Mouse (Mus musculus) c-Kit-positive CD71-negative TER-119-negative erythroid progenitor cells, embryonic 14.5 days (primary cell): ENCODE measurements around the gene Oprm1.
"Not testable (repeated sequence)": the region's sequence is repeated elsewhere in the genome, so short reads cannot be mapped to it uniquely, and the experiment has no call there.

ENCODE experiments used
- DNase-seq: peaks from one replicate; pipeline ENCODE4 v3.0.0-alpha.2; 2013; ENCODE audit warnings: low read depth

The Oprm1 gene

DNA sequence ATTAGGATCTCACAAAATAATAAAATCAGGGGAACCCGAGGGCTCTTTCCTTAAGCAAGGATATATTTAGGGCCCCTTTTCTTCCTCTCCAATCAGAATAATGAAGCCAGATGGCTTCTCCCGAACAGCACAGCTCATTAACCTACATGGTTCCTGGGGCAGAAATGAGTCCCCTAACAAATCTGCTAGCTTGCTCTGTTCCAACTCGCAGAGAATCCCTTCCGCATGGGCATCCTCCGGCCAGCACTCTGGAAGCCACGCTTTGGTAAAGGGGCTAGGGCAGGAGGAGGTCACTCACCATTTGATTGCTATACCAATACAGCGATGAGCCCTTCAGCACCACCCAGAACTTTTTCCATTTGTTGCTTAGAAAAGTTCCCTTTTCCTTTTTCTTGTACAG, 220.9 kb downstream of the Oprm1 start:
- DNase-seq = no peak

DNA sequence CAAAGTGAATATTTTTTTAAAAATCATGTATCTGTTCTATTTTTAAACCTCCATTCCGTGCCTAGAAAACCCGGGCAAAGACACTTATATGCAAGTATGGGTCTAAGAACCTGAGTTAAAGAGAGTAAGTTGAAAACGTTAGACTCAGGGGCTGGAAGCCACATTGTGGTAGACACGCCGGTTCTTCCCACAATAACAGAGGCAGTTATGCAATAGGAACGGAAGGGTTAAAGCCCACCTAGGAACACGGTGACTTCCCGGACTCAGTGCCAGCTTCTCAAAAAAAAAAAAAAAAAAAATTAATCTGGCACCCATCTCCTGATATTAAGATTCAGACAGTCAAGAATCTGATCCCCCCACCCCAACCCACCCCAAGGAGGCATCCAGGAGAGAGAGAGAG, 221.5 kb downstream of the Oprm1 start:
- no peak for DNase-seq

DNA sequence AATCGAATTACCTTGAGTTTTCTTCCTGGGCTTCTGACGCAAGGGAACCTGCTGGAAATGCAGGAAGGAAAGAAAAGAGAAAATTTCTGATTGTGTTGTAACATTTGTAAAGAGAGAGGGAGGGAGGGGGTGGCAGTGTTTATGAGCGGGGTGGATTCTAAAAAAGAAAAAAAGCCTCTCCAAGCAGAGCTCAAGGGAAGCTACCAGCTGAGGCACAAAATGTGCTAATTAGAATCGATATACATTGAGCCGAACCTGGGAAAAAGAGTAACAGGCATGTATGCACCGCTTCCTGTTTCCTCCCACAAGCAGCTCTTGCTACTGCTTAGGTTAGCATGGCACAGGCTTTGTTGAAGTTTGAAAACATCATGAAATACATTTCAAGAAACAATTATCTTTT, 221.9 kb downstream of the Oprm1 start:
- no peak for DNase-seq

DNA sequence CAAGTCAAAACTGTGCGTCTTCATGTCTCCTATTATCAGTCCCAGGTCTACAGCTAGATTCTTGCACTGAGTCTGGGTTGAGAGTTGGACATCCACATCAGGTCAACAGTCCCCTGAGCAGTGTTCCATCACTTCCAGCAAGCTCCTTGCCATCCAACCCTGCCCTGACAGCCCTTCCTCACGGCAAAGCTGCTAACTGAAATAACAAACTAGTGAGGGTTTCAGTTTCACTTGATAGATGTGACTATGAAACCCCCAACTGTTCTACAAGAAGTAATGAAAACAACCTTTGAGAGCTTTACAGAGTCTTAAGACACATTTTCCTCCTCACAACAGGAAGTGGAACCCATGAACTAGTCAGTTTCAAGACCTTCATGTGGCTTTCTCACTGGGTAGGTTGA, 224.4 kb downstream of the Oprm1 start:
- DNase-seq = peak; percentile 17

DNA sequence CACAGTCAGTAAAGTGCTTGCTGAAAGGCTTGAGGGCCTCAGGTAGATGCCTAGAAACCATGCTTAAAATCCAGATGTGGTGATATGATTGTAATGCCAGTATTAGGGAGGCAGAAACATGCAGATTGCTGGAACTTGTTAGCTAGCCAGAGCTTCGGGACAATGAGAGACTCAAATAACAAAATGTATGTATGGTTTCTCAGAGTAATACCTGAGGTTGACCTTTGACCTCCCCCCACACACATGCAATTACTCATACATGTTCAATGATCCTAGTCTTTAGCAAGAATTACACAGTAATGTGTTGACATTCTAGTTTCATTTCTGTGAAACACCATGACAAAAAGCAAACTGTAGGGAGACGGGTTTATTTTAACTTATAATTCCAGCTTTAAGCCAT, 225.1 kb downstream of the Oprm1 start:
- no peak for DNase-seq

DNA sequence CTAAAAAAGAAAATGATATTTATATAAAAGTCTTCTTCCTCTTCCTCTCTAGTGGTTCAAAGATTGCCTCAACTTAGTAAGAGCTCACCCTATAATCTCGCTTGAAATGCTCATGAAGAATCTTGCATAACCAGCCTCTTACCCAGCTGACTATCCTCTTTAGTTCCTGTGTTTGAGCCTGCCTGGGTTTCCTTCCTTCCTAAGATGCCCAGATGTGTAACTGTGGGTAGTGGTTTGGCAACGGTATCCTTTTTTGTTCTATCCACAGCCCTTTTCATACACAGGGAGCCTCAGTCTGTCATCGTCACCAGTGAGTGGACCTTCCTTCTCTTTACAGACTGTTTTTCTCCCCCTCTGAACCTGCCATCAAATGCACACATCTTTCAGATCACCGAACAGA, 227.9 kb downstream of the Oprm1 start:
- DNase-seq = no peak

DNA sequence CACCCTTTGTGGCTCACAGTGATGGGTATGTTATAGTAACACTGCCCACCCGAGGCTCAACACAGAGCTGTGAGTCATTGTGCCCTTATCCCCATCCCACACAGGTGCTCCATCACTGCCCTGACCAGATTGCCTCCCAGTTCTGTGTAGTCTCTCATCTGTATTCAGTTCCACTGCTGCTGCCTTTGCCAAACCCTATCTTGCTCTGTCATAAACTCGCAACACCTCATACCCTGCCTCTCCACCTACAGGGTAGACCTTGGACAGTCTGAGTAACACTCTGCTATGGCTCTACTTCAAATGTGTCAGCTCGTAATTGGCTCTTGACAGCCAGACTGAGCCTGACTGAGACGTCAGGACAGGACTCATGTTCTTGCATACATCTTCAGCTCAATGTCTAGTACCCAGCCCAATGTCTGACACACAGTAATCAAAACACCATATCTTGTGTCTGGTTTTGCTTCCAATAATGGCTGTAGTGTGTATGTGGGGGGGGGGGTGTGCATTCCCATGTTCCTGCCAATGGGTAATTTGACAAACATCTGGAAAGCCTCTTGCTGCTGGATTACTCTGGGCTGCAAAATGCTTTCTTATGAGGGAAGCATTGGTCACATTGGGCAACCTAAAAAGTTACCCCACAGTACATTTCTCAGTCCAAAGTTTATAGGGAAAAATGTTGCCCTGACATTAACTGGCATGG, 229.2 kb downstream of the Oprm1 start:
- no peak for DNase-seq

DNA sequence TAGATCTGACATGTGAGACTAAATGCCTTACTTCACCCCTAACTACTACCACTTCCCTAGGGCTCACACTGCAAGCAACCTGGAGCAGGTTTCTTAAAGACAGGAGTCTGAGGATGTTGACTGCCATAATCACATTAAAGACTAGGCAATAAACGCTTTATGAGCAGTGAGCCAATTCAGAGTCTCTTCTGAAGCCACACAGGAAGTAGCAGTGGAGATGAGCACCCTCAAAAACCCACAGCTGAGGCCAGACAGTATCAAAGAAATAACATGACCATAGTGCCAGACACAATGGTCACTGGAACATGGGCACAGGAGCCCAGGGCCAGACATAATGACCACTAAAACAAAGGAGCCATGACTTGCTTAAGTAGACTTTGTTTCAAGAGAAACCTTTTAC, 230.2 kb downstream of the Oprm1 start:
- DNase-seq = no peak

DNA sequence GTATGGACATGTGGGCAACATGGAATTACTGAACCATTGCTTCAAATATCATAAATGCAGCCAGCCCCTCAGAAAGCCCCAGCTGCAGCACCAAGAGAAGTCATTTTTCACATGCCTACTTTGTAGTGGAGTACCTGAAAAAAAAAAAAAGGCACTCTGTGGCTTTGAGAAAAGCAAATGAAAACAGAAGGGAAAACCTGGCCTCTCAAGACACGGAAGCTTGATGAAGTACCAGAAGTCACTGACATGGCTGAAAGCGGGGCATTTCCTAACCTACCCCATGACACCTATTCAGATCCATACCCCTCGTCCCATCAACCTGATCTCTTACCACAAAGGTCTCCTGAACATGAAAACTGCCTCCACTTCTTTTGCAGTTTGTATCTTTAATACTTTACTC, 238.6 kb downstream of the Oprm1 start:
- DNase-seq = no peak

DNA sequence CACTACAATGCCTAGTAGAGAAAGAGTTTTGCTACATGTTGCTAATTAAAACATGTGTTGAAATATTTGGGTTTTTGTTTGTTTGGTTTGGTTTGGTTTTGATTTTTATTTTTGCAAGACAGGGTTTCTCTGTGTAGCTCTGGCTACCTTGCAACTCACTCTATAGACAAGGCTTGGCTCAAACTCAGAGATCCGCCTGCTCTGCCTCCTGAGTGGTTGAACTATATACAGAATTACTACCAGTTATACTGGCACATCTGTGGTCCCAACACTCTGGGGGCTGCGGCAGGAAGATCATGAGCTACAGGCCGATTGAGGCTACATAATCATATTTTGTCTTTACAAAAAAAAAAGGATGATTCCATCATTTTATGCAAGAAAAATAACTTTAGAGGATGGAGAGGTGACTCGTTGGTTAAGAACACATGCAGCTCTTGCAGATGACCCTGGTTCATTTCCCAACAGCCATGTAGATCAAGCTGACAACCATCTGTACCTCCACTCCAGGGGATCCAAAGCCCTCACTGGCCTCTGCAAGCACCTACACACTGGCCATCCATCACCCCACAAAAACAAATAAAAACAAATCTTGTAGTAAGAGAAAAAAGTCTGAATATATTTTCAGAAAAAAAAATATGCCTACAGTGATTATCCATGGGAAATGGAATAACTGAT, 240.4 kb downstream of the Oprm1 start:
- DNase-seq = no peak

DNA sequence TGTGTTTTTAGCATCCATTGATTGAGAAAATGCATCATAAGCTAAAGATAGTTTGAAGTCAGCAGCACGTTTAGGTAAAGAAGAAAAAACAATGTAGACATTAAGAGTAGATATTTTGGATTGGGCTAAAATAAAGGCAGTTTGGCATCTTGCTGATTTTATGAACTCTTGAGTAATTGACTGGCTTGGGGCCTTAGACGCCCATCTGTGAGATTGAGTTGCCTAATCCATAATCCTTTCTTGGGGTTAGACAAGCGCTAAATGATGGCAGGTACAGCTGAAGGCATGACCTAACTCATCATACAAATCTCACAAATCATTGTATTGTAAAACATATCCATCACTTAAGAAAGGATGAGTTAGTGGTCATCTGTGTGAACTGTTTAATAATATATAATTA, 241.0 kb downstream of the Oprm1 start:
- DNase-seq = no peak

DNA sequence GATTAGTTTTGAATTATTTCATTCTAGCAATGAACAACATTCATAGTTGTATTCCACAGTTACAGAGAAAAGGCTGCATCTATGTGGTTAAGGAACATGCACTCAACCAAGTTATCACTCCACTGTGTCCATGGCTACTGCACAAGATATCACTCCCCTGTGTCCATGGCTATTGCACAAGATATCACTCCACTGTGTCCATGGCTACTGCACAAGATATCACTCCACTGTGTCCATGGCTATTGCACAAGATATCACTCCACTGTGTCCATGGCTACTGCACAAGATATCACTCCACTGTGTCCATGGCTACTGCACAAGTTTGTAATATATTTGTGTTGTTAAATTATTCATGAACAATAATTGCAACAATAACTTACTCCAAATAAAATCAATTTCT, 245.6 kb downstream of the Oprm1 start:
- not testable (repeated sequence) for DNase-seq

DNA sequence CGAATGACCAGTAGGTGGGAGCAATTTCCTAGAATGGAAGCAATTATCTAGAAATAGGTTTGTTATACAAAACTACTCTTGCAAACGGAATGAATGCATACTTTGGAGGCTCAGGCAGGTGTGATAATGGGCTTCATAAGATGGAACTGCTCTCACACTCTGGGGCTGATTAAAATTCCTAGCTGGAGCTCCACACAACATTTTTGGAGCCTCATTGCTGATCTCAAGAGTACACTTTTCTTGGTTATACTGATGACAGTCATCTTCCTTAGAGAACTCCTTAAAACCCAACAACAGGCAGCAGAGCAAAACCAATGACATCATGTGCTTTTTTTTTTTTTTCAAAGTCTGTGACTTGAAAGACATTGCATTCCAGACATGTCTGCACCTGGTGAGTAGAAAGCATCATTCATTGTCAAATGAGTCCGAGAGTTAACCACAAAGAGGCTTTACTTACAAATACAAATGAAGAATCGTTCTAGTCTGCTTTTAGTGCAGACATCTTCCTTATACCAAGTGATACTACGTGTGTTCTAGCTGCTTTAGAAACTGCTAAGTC, 246.8 kb downstream of the Oprm1 start:
- DNase-seq = no peak

DNA sequence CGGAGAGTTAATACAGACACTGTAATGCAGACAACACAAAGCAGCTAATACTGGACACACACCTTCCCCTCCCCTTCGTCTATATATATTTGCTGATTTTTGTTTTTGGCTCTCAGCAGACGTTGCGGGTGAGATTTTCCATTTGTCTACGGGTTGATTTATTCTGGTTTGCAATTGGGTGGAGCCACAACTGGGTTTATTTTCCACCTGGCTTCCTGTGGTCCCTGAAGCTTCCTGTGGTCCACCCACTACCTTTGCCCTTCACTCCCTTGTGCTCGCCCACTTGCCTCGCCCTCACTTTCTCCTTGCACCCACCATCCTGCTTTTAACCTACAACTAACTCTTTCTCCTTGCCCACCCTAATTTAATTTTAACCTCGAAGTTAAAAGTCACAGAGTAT, 252.2 kb downstream of the Oprm1 start:
- DNase-seq = no peak

DNA sequence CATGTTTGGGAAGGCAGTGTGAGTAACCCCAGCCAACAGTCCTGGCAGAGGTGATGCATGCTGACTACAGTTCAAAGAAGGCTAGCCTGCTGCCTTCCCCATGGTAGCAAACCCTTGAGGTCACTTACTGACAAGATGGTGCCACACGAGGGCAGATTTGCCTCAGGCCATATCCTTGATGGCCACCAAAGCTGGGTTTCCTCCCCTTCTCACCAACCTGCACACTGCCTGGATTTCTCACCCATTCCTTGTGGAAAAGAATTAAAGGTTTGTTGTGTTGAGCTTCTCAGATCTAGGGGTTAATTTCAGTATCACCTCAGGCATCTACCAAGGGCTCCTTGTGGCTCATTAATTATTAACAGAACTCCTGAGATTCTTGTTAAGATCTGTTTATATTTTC, 256.9 kb downstream of the Oprm1 start:
- DNase-seq = no peak

DNA sequence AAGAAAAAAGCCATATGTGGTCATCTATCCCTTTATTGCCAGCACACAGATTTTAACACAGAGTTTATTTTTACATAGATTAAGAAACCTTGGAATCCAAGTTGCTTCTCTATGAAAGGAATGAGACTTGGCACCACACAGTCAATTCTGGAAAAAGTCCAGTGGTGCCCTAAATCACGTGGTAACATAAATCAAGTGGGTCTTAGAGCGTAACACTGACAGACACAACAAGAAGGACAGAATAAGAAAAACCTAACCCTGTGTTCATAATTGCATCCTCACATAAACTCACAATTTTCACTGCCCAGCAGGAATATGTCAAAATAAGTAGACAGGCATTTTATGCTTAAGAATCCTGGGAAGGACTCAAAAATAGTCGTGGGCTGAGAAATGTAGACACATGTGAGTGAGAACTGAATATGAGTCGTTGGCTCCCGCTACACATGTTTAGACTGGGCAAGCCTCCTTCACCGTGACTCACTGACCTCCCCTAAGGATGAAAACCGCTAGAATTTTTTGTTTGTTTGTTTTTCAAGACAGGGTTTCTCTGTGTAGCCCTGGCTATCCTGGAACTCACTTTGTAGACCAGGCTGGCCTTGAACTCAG, 261.6 kb downstream of the Oprm1 start:
- DNase-seq = no peak

DNA sequence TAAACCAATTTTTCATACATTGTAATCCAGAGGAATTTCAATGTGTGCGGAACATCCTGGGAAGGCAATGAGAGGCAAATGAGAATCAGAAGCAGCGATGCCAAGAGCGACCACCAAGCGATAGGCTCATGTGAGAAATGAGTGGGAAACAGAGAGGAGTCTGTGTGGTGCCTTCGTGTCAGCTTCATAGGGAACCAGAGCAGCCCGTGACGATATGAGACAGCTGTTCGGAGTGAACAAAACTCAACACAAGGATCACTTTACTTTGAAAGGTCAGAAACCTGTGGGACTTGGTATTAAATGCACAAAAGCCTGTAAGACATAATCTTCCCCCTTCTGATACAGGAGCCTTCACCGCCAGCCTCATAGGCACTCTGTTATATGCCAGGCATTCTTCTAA, 262.2 kb downstream of the Oprm1 start:
- DNase-seq = no peak

DNA sequence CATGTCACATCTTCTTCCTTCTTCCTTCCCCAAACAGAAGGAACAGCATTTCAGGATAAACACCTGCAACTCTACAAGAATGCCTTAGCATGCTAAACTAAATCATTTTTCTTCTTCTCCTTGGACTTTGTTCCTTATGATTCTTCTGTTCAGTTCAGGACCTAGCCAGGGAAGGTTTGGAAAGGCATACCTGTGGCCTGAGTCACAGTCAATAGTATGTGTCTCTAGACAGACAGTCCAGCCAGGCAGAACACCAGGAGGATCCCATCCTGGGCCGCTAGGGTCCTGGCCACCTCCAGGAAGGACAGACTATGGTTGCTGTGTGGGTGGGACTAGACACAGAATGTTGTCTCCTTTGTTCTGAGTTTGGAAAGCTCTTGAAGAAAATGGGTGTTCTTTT, 266.7 kb downstream of the Oprm1 start:
- no peak for DNase-seq

DNA sequence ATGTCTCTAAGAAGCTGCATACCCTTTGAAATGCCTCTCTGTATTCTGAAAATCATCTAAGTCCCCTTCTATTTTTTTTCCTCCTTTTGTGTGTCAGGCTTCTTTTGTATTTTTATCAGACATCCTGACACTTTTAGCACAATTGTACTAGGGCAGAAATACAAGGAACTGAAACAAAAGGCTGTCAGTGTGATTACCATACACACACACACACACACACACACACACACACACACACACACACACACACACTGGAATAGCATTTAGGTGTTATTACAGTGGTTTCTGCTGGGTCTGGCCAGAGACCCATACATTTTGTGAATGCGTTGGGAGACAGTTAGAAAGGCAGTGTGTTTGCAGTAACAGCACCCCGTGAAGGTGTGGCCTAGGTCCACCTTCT, 275.2 kb downstream of the Oprm1 start:
- no peak for DNase-seq

DNA sequence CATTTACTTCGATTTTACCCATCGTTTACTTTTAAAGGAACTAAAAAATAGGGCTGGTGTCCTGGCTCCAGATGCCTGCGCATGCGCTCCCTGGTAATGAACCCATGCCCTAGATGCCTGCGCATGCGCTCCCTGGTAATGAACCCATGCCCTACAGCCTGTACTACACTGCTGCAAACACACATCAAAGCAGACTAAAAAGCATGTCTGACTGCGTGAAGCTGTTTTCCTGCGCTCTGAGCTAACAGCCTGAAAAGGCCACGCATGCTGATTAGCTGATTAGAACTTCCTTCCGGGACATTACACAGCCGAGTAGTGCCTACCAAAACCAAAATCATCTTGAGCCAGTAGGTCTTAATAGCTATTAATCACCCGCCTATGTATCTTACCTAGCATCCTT, 277.2 kb downstream of the Oprm1 start:
- DNase-seq = no peak

DNA sequence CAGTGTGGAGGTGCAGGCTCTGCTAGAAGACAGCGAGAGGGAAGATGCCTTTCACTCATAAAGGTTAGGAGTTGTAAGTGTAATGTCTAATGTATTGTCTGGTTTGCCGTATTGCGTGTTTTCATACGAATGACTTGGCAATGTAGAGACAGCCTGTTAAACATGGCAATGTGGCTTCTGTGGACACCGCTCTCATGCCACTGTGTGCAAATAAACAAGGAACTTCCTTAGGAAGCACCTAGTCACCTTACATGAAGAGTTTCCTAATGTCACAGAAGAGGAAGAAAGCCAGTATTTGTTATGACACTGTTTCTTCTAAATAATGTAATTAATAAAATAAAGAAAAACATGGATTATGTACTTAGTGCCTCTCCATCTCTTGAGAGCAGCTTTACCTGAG, 278.9 kb downstream of the Oprm1 start:
- no peak for DNase-seq

DNA sequence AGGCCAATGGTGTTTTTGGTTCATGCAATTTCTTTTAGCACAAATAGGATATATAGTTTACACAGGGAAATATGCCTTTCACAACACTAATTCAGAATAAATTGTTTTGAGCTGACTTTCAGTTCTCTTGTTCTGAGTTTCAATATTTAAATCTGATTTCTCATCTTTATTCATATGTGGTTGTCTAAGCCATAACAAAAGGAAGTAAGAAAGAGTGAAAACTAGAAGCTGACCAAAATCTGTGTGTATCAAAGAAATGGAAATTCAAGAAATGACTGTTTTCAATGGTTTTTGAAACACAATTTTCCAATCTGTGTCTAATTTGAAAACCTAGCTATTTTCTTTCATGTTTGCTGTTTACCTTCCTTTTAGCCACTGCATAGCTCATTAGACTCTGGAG, 282.7 kb downstream of the Oprm1 start:
- DNase-seq = no peak

DNA sequence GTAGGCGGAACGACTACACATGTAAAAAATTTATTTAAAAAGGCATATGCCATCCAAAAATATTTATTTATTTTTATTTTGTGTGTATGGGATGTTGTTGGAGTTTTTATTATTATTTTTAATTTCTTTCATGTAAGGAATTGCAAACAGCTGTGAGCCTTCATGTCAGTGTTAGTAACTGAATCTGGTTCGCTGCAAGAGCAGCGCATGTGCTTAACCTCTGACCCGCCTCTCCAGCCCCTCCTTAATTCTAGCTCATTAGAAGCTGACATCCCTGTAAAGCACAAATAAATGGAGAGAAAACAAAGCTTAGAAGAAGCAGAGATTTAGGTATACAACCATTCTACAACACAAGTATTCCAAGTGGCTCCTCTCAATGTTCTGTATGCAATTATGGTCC, 285.6 kb downstream of the Oprm1 start:
- DNase-seq = no peak
